35 mouse cellular contexts compared by ENCODE assay signal in genomic region chr15:85765022-85765421, GRCm38 (mm10). TPM values are rescaled to one million over a fixed set of nuclear protein-coding genes. Genes with fewer than 3 reads are reported as not detected.
"Had no signal": no experiment of that assay in that cellular context is flagged by ENCODE, and none has a peak within 500 bp of the region (broad histone marks: within the 10 kb centered on the region; RNA-seq: fewer than 3 reads in every experiment).

No protein-coding gene starts in this region.

- H3K27me3 ChIP-seq: limb, embryonic 15.5 days; liver, embryonic 13.5 days; liver, embryonic 15.5 days; lung, embryonic 15.5 days; midbrain, embryonic 12.5 days; midbrain, embryonic 13.5 days; midbrain, embryonic 15.5 days; neural tube, embryonic 12.5 days; neural tube, embryonic 13.5 days had no signal

- DNase-seq: left cerebral cortex, postnatal 4 days; liver, embryonic 13.5 days; lung, adult 18-20 months; lung, adult 2 months; lung, embryonic 14.5 days; lung, postnatal 10 days; lung, postnatal 14 days; lung, postnatal 36 days; lung, postnatal 4 days; midbrain, embryonic 14.5 days had no signal

- H3K27ac ChIP-seq: left cerebral cortex, adult 2 months; limb, embryonic 10.5 days; limb, embryonic 12.5 days; limb, embryonic 13.5 days; limb, embryonic 15.5 days; liver, embryonic 13.5 days; liver, embryonic 14.5 days; liver, embryonic 15.5 days; lung, embryonic 15.5 days; macrophage; midbrain, embryonic 10.5 days; midbrain, embryonic 12.5 days; midbrain, embryonic 13.5 days; midbrain, embryonic 15.5 days; neural tube, embryonic 12.5 days; neural tube, embryonic 13.5 days had no signal

- H3K9ac ChIP-seq: limb, embryonic 12.5 days; limb, embryonic 13.5 days; limb, embryonic 15.5 days; liver, embryonic 13.5 days; liver, embryonic 14.5 days; liver, embryonic 15.5 days; lung, embryonic 14.5 days; lung, embryonic 15.5 days; midbrain, embryonic 12.5 days; midbrain, embryonic 13.5 days; midbrain, embryonic 15.5 days; neural tube, embryonic 12.5 days; neural tube, embryonic 13.5 days had no signal

- H3K4me3 ChIP-seq: left cerebral cortex, adult 2 months; limb, embryonic 10.5 days; limb, embryonic 12.5 days; limb, embryonic 13.5 days; limb, embryonic 15.5 days; liver, embryonic 13.5 days; liver, embryonic 15.5 days; lung, embryonic 15.5 days; megakaryocyte, embryonic 14.5 days; midbrain, embryonic 10.5 days; midbrain, embryonic 12.5 days; midbrain, embryonic 13.5 days; midbrain, embryonic 15.5 days; myocyte; neural tube, embryonic 12.5 days; neural tube, embryonic 13.5 days had no signal

- H3K4me2 ChIP-seq: limb, embryonic 12.5 days; limb, embryonic 13.5 days; limb, embryonic 15.5 days; liver, embryonic 11.5 days; liver, embryonic 13.5 days; liver, embryonic 15.5 days; lung, embryonic 14.5 days; lung, embryonic 15.5 days; midbrain, embryonic 11.5 days; midbrain, embryonic 12.5 days; midbrain, embryonic 13.5 days; midbrain, embryonic 15.5 days; neural tube, embryonic 12.5 days; neural tube, embryonic 13.5 days had no signal

- H3K9me3 ChIP-seq: limb, embryonic 10.5 days; limb, embryonic 12.5 days; limb, embryonic 13.5 days; limb, embryonic 15.5 days; liver, embryonic 13.5 days; liver, embryonic 15.5 days; lung, embryonic 15.5 days; midbrain, embryonic 10.5 days; midbrain, embryonic 12.5 days; midbrain, embryonic 13.5 days; midbrain, embryonic 15.5 days; neural tube, embryonic 12.5 days; neural tube, embryonic 13.5 days had no signal

- ATAC-seq: lung, postnatal 0 days; midbrain, embryonic 13.5 days; midbrain, embryonic 15.5 days; midbrain, embryonic 16.5 days had no signal

- H3K4me1 ChIP-seq: limb, embryonic 10.5 days; limb, embryonic 12.5 days; limb, embryonic 13.5 days; limb, embryonic 15.5 days; liver, embryonic 15.5 days; lung, embryonic 15.5 days; megakaryocyte, embryonic 14.5 days; midbrain, embryonic 10.5 days; midbrain, embryonic 12.5 days; midbrain, embryonic 13.5 days; midbrain, embryonic 15.5 days; neural tube, embryonic 12.5 days; neural tube, embryonic 13.5 days had no signal

- H3K36me3 ChIP-seq: limb, embryonic 10.5 days; limb, embryonic 12.5 days; limb, embryonic 13.5 days; limb, embryonic 15.5 days; liver, embryonic 13.5 days; liver, embryonic 15.5 days; lung, embryonic 15.5 days; midbrain, embryonic 10.5 days; midbrain, embryonic 12.5 days; midbrain, embryonic 13.5 days; midbrain, embryonic 15.5 days; neural tube, embryonic 12.5 days; neural tube, embryonic 13.5 days had no signal

RNA-seq across cellular contexts. Expression of gene Ppara, which starts 30.2 kb away (rescaled TPM):
- total RNA-seq: megakaryocyte progenitor cell, adult 5-6 weeks; megakaryocyte, adult 5-6 weeks; megakaryocyte-erythroid progenitor cell, adult 5-6 weeks; monocyte, adult 5-6 weeks had no signal
- polyA plus RNA-seq: macrophage had no signal

RNA-seq across cellular contexts. Expression of gene Pkdrej, which starts 56.5 kb away (rescaled TPM):
- total RNA-seq: megakaryocyte, adult 5-6 weeks; monocyte, adult 5-6 weeks had no signal
- polyA plus RNA-seq: macrophage; midbrain, embryonic 10.5 days; midbrain, embryonic 16.5 days; myocyte had no signal
